In the genomic region with DNA sequence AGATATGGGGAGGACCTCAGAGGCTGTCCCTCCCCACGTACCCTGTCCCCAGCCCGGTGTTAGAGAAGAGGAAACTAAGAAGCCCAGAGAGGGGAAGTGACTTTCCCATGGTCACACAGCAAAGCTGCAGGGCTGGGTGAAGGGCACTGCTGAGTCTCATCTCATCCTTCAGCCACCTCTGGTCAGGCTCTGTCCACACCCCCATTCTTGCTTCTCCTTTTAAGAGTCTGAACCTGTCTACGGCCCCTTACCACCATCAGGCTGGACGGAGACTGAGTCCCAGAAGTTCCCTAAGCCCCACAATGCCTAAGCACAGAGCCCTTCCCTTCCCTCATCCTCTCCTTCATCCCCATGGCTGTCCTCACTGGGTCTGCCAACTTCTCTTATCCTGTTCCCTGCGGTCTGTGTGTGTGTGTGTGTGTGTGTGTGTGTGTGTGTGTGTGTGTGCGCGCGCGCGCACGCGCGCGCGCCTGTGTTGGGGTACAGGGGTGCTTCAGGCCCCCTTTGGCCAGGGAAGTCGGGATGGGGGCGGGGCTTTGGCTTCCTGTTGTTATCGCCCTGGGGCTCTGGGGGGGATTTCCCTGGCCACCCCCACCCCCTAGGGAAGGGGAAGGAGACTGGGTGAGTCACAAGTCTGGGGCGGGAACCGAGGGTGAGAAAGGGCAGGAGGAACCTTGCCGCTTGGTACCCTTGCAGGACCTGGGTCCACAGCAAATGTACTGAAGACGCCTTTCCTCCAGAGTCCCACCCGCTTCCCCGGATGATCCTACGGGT, we compare ENCODE assay signal across 8 mouse cellular contexts. TPM values are rescaled to one million over a fixed set of nuclear protein-coding genes. Genes with fewer than 3 reads are reported as not detected.
DNase-seq lines count a peak whose midpoint lies in the region; TF ChIP-seq lines count a peak whose summit lies in the region.

No protein-coding gene starts in this region.

- TF ChIP-seq POLR2A in thymus, adult 2 months (IDR thresholded peaks at IDR 0.05; ENCODE audit: control insufficient read depth, extremely low read depth, insufficient read depth, low read length, poor library complexity): no peak

- 13% methylated on average over 25 of the region's 25 CpGs for WGBS in thymus, adult 2 months

- no peak for TF ChIP-seq CTCF in thymus, adult 2 months (IDR thresholded peaks at IDR 0.05; ENCODE audit: borderline replicate concordance, control insufficient read depth, extremely low read depth, insufficient read depth, low read length, poor library complexity)

- H3K4me3 ChIP-seq in thymus, adult 2 months (ENCODE audit: control insufficient read depth, insufficient read depth, low read length): no peak overlapping the region

- DNase-seq in right cerebral cortex, postnatal 10 days (ENCODE audit: low spot score in 2 of 2): peak; percentile 56 to 61
- no peak for DNase-seq in right cerebral cortex, postnatal 25 days
- peak; percentile 36 to 74 for DNase-seq in heart, adult 18-20 months
- peak; percentile 40 for DNase-seq in lung, postnatal 10 days
- DNase-seq in thymus, adult 2 months: peak; percentile 46
- DNase-seq in cerebellum, postnatal 4 days (ENCODE audit: low spot score in 2 of 2): no peak
- no peak for DNase-seq in right cerebral cortex, adult 2 months (ENCODE audit: low spot score in 2 of 2)
- DNase-seq in layer of hippocampus, postnatal 36 days: no peak

- no peaks in the 10 kb centered on the region for H3K27me3 ChIP-seq in thymus, adult 2 months (ENCODE audit: control insufficient read depth, insufficient read depth, low read length)

- H3K36me3 ChIP-seq in thymus, adult 2 months (ENCODE audit: control insufficient read depth, insufficient read depth, low read length): no peaks in the 10 kb centered on the region

- H3K4me1 ChIP-seq in thymus, adult 2 months (replicated peaks; ENCODE audit: control insufficient read depth, insufficient read depth, low read length): peaks cover 3% of the 10 kb centered on the region; the same call in 1 of the 2 replicates

- no peak overlapping the region for H3K27ac ChIP-seq in thymus, adult 2 months (ENCODE audit: control insufficient read depth, insufficient read depth, low read length)

RNA-seq across cellular contexts. Expression of a gene that starts 47.9 kb away (rescaled TPM):
- total RNA-seq in heart, adult 18-20 months (2021): 1 to 10 TPM; 8.3 to 9.9 TPM
- 65.0 and 68.8 TPM in 2 replicates for polyA plus RNA-seq in thymus, adult 2 months (2012; rRNA removed)
- total RNA-seq in layer of hippocampus, postnatal 36 days (2021): 10 to 100 TPM; 28.4 to 30.0 TPM

RNA-seq across cellular contexts. Expression of a gene that starts 48.1 kb away (rescaled TPM):
- 1 to 10 TPM; 3.9 to 4.4 TPM for total RNA-seq in heart, adult 18-20 months (2021)
- 19.1 and 23.0 TPM in 2 replicates for polyA plus RNA-seq in thymus, adult 2 months (2012; rRNA removed)
- total RNA-seq in layer of hippocampus, postnatal 36 days (2021): 100 to 1,000 TPM; 234 to 242 TPM

RNA-seq across cellular contexts. Expression of a gene that starts 59.3 kb away (rescaled TPM):
- total RNA-seq in heart, adult 18-20 months (2021): 1 to 10 TPM in 1 of 2 experiments, under 1 TPM in 1; 0.25 to 1.5 TPM
- polyA plus RNA-seq in thymus, adult 2 months (2012; rRNA removed): 5.6 and 5.7 TPM in 2 replicates
- 1 to 10 TPM; 9.4 to 9.6 TPM for total RNA-seq in layer of hippocampus, postnatal 36 days (2021)

Comparison
In these comparisons a context has a peak if more than half of its experiments do, and no peak if none do; other contexts are left out.
1. DNase-seq: peak in right cerebral cortex, postnatal 10 days (2 of 2), heart, adult 18-20 months (2 of 2), lung, postnatal 10 days (single experiment) and thymus, adult 2 months (single experiment); none in right cerebral cortex, postnatal 25 days (single experiment), cerebellum, postnatal 4 days (0 of 2), right cerebral cortex, adult 2 months (0 of 2) and layer of hippocampus, postnatal 36 days (0 of 2).
2. RNA of a gene that starts 48.1 kb away (total RNA-seq): 234 to 242 TPM in layer of hippocampus, postnatal 36 days; 3.9 to 4.4 TPM in heart, adult 18-20 months; every median in the first group is over 10 times any median in the second.
3. RNA of a gene that starts 59.3 kb away (total RNA-seq): 9.4 to 9.6 TPM in layer of hippocampus, postnatal 36 days; 0.25 to 1.5 TPM in heart, adult 18-20 months; every median in the first group is over 4 times any median in the second.